Mouse (Mus musculus) forebrain, embryonic 10.5 days (tissue): ENCODE results near the gene Cldn2. TPM values are rescaled to one million over a fixed set of nuclear protein-coding genes. Genes with fewer than 3 reads are reported as not detected.

Experiments
- DNase-seq: peaks from one replicate; pipeline ENCODE4 v3.0.0-alpha.2; 2017; ENCODE audit warnings: low spot score; ENCODE audit errors: extremely low spot score
- H3K27ac ChIP-seq: fragments of 300-500 bp; sonication (generic); 2 replicates; pipeline ENCODE4 v1.5.1; 2016; ENCODE audit warnings: mild to moderate bottlenecking
- H3K27me3 ChIP-seq: fragments of 300-500 bp; sonication (generic); 2 replicates; pipeline ENCODE4 v1.6.1; 2016; ENCODE audit warnings: mild to moderate bottlenecking; ENCODE audit not compliant: poor library complexity, severe bottlenecking
- H3K36me3 ChIP-seq: fragments of 300-500 bp; sonication (generic); replicated peaks from 2 replicates; pipeline ENCODE4 v1.6.1; 2016; ENCODE audit warnings: mild to moderate bottlenecking, moderate library complexity
- H3K4me1 ChIP-seq: fragments of 300-500 bp; sonication (generic); 2 replicates; pipeline ENCODE4 v1.6.1; 2016
- H3K4me3 ChIP-seq: fragments of 300-500 bp; sonication (generic); 2 replicates; pipeline ENCODE4 v1.5.1; 2016; ENCODE audit warnings: mild to moderate bottlenecking, moderate library complexity
- H3K9me3 ChIP-seq: fragments of 300-500 bp; sonication (generic); 2 replicates; pipeline ENCODE4 v1.6.1; 2016; ENCODE audit warnings: mild to moderate bottlenecking, moderate library complexity
- WGBS: fragments of 180-500 bp; shearing (Covaris S2); methylation state at CpG from one replicate; pipeline ENCODE4 v1.1.7; 2016; 5-methylcytosine and 5-hydroxymethylcytosine counted together
- polyA plus RNA-seq: library from polyadenylated mRNA; unstranded; fragments of >200 nt; fragmentation: Nextera tagmentation; extraction: Ambion mirVana; gene quantifications from 2 replicates; pipeline ENCODE4 v1.2.1, GENCODE M21; 2016

The Cldn2 gene
- polyA plus RNA-seq, 1 experiment from 2014 or later, result 0.25 TPM

- H3K27ac ChIP-seq, result no peak overlapping the region
- 68% methylated on average over 3 of the region's 3 CpGs for WGBS
These were observed 12.1 kb downstream of the Cldn2 start for GRCm38 (mm10) chrX:139812636-139813298.

DNA sequence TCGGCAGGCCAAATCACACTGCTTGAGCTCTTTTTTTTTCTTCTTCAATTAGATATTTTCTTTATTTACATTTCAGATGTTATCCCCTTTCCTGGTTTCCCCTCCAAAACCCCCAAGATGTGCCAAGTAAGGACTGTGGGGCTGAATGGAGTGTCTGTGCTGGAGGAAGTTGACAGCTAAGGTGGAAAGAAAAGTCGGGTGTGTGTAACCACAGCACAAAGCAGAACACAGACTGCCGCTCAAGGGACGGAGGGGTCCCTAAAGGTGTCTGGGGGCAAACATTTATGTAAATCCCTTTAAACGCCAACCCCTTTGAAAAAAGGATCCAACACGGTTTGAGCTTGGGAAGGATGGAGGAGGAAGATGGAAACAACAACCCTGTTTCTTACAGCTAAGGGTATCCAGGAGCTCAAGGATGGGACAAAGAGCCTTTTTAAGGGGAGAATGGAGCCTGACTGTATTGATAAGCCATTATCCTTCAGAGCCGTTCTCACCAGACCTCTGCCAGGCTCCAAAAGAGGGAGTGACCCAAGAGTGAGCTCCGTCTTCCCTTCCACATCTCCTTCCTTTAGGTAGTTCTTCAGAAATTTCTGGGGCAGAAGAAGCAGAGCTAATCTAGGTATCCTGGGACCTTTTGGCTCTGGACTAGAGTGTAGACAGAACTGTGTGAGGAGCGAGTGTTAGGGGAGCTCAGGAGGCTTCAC lies 12.8 kb downstream of the Cldn2 start:
- Histone ChIP-seq H3K27me3 (peaks cover 96% of the 10 kb centered on the region), H3K9me3 (no peaks in the 10 kb centered on the region), H3K36me3 (no peaks in the 10 kb centered on the region), H3K4me1 (no peaks in the 10 kb centered on the region), H3K27ac (no peak overlapping the region), H3K4me3 (no peak overlapping the region)
- no peak for DNase-seq
- 81% methylated on average over 9 of the region's 9 CpGs for WGBS

More at GRCm38 (mm10) chrX:139812636-139813298, 12.1 kb downstream of the Cldn2 start:
- H3K27me3 ChIP-seq, result peaks cover 99% of the 10 kb centered on the region
- no peaks in the 10 kb centered on the region for H3K36me3 ChIP-seq
- H3K4me1 ChIP-seq, result 0 out of 2 replicates have a peak, but pooled peaks cover 3% of the 10 kb centered on the region
- no peaks in the 10 kb centered on the region for H3K9me3 ChIP-seq
- H3K4me3 ChIP-seq, result no peak overlapping the region
- DNase-seq, result no peak

DNA sequence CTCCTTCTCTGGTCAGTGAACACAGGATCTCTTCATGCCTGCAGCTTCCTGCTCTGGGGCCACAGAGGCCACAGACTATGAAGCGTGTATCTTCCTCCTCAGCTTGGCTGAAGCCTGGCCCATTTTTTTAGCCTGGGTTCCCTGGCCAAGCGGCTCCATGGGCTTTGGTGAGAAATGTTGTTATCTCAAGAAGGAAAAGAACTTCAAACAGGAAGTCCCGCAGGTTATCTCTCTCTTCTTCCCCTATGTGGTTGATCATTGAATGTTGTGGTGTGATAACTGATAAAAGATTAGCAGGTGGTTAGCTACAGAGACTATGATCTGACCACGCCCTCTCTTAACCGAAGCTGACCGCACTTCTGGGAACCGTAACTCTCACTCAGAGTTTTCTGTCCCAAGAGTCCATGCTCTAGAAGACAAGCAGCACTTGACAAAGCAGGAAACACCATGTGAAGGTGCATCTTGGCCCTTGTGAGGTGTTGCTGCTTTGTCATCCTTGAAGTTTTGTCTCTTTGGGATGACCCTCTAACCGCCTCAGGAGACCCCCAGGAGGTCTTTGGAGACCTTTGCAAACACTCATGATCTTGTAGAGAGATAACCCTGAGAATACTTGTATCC lies 13.5 kb downstream of the Cldn2 start:
- Histone ChIP-seq H3K9me3 (no peaks in the 10 kb centered on the region), H3K27ac (no peak overlapping the region), H3K4me1 (no peaks in the 10 kb centered on the region), H3K36me3 (no peaks in the 10 kb centered on the region), H3K4me3 (no peak overlapping the region), H3K27me3 (peaks cover 96% of the 10 kb centered on the region)
- DNase-seq, result no peak
- WGBS, result 89% methylated on average over 8 of the region's 8 CpGs

DNA sequence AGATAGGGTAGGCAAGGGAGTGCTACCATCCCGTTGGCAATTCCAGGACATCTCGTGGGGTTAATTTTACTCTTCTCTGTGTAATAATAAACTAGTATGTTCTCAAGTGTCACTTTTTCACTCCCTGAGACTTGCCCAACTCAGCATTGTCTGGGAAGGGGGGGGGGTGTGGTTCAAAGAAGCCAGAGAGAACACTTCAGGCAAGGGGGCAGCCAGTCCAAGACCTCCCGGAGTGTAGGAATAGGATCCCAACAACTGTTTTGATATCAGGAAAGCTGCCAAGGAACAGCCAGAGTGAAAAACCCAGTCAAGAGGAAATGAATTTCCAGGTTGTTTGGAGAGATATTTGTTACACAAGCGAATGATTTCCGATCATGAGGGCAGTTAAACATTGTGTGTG lies 14.6 kb downstream of the Cldn2 start:
- Histone ChIP-seq H3K9me3 (no peaks in the 10 kb centered on the region), H3K27ac (no peak overlapping the region), H3K36me3 (no peaks in the 10 kb centered on the region), H3K4me3 (no peak overlapping the region), H3K4me1 (no peaks in the 10 kb centered on the region), H3K27me3 (peaks cover 95% of the 10 kb centered on the region)
- 84% methylated on average over 5 of the region's 5 CpGs for WGBS
- no peak for DNase-seq

GRCm38 (mm10) chrX:139825402-139825801 lies 24.8 kb downstream of the Cldn2 start:
- H3K27me3 ChIP-seq, result peaks cover 81% of the 10 kb centered on the region
- WGBS, result 91% methylated on average over 1 of the region's 1 CpGs

DNA sequence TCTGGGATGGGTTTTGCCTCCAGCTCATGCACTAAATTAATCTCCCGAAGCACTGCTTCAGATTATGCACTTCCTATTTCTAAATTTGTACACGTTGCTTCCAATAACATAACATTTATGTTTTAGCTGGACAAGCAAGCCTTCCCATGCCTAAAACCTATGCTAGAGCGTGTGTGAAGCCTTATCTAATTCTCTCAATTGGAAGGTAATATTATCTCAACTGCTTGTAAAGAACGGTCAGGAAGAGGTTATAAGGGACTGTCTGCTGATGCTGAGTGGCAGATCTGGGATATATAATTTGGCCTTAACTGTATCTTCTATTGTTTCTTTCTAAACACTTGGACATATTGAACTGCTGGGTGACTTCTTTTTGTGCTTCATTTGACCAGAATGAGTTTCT lies 26.3 kb downstream of the Cldn2 start:
- Histone ChIP-seq H3K27me3 (peaks cover 74% of the 10 kb centered on the region), H3K36me3 (0 out of 2 replicates have a peak, but pooled peaks cover 12% of the 10 kb centered on the region), H3K9me3 (no peaks in the 10 kb centered on the region), H3K4me3 (no peak overlapping the region), H3K4me1 (no peaks in the 10 kb centered on the region), H3K27ac (no peak overlapping the region)
- WGBS, result 94% methylated on average over 4 of the region's 4 CpGs
- DNase-seq, result no peak

More at GRCm38 (mm10) chrX:139825402-139825801, 24.8 kb downstream of the Cldn2 start:
- 0 out of 2 replicates have a peak, but pooled peaks cover 12% of the 10 kb centered on the region for H3K36me3 ChIP-seq
- no peak for DNase-seq
- H3K4me1 ChIP-seq, result no peaks in the 10 kb centered on the region
- no peak overlapping the region for H3K4me3 ChIP-seq
- no peak overlapping the region for H3K27ac ChIP-seq
- no peaks in the 10 kb centered on the region for H3K9me3 ChIP-seq

DNA sequence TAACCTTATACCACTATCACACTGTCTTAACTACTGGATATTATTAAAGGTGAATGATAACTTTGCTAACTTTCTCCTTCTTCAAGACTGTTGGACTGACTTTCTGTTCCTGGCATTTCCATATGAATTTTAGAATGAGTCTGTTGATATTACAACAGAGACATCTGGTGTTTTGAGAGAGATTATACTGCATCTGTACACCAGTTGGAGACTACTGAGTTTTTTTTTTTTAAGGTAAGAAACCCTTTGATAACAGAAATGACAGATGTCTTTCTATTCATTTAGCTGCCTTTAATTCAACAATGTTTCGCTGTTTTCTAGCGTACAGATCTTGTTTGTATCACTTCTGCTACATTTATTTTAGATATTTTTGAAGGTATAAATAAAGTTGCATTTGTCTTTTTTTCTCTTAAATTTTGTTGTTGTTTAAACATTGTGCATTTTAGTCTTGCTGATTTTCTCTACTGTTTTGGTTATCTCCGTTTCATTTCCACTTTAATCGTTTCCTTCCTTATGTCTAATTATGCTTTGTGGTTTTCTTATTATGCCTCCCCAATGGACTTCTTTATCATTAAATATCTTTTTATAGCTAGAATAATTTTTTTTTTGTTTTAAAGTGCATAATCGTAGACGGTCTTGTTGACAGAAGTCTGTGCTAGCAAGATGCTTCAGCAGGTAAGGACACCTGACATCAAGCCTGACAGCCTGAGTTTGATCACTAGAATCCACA lies 27.9 kb downstream of the Cldn2 start:
- Histone ChIP-seq H3K36me3 (0 out of 2 replicates have a peak, but pooled peaks cover 6% of the 10 kb centered on the region), H3K9me3 (no peaks in the 10 kb centered on the region), H3K4me1 (no peaks in the 10 kb centered on the region), H3K27ac (no peak overlapping the region), H3K4me3 (no peak overlapping the region), H3K27me3 (peaks cover 59% of the 10 kb centered on the region)
- WGBS, result 96% methylated on average over 6 of the region's 6 CpGs
- no peak for DNase-seq

DNA sequence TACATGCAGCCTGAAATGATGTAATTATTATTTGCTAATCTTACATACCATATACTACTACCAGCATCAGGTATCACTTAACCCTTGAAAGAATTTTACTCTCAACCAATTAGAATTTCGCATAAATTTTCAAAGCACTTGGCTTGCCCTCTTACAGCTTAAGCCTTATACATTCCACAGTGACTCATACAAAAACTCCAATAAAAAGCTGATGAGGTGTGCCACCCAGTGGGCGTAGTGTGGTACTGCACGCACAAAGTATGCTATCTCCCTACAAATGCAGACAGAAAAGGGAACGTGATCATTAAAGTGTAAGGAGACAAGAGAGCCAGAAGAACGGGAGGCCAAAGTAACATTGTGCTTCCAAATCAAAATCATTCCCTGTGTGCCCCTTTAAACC lies 31.8 kb downstream of the Cldn2 start:
- H3K4me3 ChIP-seq, result no peak overlapping the region
- no peaks in the 10 kb centered on the region for H3K9me3 ChIP-seq
- H3K27me3 ChIP-seq, result peaks cover 52% of the 10 kb centered on the region
- H3K36me3 ChIP-seq, result no peaks in the 10 kb centered on the region
- H3K4me1 ChIP-seq, result no peaks in the 10 kb centered on the region
- WGBS, result 21% methylated on average over 5 of the region's 5 CpGs
- no peak overlapping the region for H3K27ac ChIP-seq
- DNase-seq, result peak; percentile 47

DNA sequence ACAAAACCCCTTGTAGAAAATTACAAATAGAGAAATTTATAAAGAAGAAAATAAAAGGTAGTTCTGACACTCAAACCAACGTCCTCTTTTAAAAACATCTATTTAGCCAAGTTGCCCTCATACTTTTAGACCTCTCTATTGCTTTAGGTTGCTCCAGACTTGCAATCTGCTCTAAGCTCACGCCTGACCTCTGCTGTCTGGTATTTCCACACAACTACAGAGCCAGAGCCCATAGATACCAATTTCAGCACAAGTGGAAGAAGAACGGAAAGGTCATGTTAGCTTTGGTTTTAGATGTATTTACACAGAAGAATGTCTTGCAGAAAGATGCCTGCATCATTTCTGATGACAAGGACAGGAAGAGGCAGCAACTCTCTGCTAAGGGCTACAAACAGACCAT lies 38.4 kb downstream of the Cldn2 start:
- H3K4me1 ChIP-seq, result no peaks in the 10 kb centered on the region
- no peak overlapping the region for H3K27ac ChIP-seq
- H3K4me3 ChIP-seq, result no peak overlapping the region
- no peaks in the 10 kb centered on the region for H3K9me3 ChIP-seq
- no peaks in the 10 kb centered on the region for H3K36me3 ChIP-seq
- peaks cover 76% of the 10 kb centered on the region for H3K27me3 ChIP-seq
- WGBS, result 46% methylated on average over 3 of the region's 3 CpGs
- DNase-seq, result no peak

DNA sequence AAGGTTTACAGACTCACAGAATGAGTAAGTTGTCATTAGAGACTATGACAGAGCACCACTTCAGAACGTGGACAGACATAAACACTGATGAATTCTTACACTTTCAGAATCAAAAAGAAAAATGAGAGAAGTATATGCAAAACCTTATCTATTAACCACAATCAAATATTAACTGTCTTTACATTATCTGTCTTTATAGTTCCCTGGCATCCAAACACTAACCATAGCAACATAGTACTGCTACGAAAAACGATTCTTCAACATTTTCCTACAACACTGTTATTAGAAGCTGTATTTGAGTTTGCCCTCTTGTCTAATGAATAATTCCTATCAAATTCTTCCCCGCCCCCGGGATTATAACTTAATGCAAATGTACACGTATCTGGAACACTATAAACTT lies 40.5 kb downstream of the Cldn2 start:
- Histone ChIP-seq H3K27me3 (peaks cover 76% of the 10 kb centered on the region), H3K27ac (no peak overlapping the region), H3K36me3 (no peaks in the 10 kb centered on the region), H3K4me3 (no peak overlapping the region), H3K4me1 (no peaks in the 10 kb centered on the region), H3K9me3 (no peaks in the 10 kb centered on the region)
- WGBS, result 82% methylated on average over 6 of the region's 6 CpGs
- DNase-seq, result no peak

GRCm38 (mm10) chrX:139854795-139855194 lies 54.2 kb downstream of the Cldn2 start:
- H3K9me3 ChIP-seq, result no peaks in the 10 kb centered on the region
- H3K27ac ChIP-seq, result no peak overlapping the region
- H3K4me1 ChIP-seq, result no peaks in the 10 kb centered on the region
- H3K27me3 ChIP-seq, result peaks cover 54% of the 10 kb centered on the region
- no peak for DNase-seq
- 90% methylated on average over 4 of the region's 4 CpGs for WGBS
- H3K36me3 ChIP-seq, result no peaks in the 10 kb centered on the region
- no peak overlapping the region for H3K4me3 ChIP-seq

GRCm38 (mm10) chrX:139859402-139859801 lies 58.8 kb downstream of the Cldn2 start:
- Histone ChIP-seq H3K27ac (no peak overlapping the region), H3K4me3 (no peak overlapping the region), H3K9me3 (no peaks in the 10 kb centered on the region), H3K27me3 (peaks cover 64% of the 10 kb centered on the region), H3K4me1 (no peaks in the 10 kb centered on the region), H3K36me3 (no peaks in the 10 kb centered on the region)
- no peak for DNase-seq
- 89% methylated on average over 5 of the region's 5 CpGs for WGBS
